Mouse (Mus musculus) heart, postnatal 4 days (tissue): ENCODE results near the gene Gnpda2. TPM values are rescaled to one million over a fixed set of nuclear protein-coding genes. Genes with fewer than 3 reads are reported as not detected.
A peak's percentile ranks its signal among the peaks of the same experiment; 100 is the strongest.

Source experiments
- DNase-seq: peaks from one replicate; pipeline ENCODE4 v3.0.0; 2021
- total RNA-seq, 2 experiments: library from RNA; stranded (reverse); gene quantifications; 2 replicates each; pipeline ENCODE4 v1.2.3; 2021

Gnpda2 gene
- total RNA-seq: 10 to 100 TPM; 14.1 to 15.9 TPM

DNA sequence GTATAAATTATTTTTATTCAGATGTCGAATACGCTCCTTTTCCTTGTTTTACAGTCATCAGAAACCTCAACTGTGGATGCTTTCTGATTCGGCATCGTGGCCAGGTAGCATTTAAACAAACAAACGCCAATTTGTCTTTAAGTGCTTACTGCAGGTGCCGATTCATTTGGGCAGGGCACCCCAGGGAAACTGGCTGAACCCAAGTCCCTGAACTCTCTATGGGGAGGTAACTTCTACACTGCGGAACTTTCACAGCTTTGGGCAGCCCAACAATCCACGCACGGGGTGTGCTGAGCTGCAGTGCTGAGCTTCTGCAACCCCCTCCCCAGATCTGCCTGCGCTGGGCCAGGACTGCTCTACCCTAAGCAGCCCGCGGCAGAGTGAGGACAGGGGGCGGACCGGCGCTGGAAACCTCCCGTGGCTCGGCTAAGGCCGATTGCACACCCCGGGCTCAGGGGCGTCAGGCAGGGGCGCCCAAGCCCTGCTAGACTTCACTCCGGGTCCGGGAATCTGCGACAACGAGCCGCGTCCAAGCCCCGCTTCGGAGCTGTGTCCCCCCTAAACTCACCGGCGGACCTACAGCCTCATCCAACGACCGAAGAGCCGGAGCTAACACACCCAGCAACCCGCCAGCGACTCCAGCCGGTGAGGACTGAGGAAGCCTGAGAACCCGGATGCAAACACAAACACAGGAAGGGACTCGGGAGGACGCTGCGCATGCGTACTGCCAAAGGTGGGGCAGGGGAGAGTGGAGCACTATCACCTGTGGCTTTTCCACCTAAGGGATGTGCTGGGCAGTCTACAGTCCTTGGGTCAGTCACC is at the start of gene Gnpda2:
TSS of gene Gnpda2 (minus strand) at position 701 of the 822 bp plus-strand sequence.
- peak; percentile 88 for DNase-seq

DNA sequence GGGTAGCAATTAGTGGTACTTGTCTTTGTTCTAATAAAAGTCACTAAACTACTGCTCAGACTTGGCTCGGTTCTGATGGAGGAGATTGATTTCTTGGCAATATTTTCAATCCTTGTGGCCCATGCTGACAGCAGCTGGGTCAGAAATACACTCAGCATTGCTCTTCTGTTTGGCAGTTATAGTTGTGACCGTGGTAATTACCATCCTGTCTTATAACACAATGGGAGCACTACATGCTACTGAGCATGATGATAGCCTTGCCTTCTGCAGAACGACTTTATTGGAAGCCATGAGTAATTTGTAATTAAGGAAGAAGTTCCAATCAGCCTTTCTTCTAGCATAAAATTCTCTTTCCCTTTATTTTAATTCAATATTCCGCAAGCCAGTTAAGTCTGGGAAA is 42.6 kb upstream of the Gnpda2 start:
- DNase-seq: no peak

DNA sequence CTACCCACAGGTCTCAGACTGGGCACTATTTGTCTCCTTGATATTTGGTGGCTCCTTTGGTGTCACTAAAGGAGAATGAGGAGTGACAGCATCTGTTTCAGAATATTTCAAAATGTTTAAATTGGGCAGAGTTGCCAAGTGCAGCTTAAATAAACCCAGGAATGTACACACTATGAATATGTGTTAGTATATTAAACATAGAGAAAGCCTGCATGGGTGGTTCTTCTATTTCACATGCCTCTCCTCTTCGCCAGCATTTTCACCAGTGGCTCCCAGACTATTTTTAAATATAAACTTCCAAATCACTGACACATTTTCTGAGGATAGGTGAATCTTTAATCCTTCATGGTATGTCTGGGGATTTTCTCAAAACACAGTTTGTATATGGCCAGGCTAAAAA is 28.8 kb upstream of the Gnpda2 start:
- no peak for DNase-seq

DNA sequence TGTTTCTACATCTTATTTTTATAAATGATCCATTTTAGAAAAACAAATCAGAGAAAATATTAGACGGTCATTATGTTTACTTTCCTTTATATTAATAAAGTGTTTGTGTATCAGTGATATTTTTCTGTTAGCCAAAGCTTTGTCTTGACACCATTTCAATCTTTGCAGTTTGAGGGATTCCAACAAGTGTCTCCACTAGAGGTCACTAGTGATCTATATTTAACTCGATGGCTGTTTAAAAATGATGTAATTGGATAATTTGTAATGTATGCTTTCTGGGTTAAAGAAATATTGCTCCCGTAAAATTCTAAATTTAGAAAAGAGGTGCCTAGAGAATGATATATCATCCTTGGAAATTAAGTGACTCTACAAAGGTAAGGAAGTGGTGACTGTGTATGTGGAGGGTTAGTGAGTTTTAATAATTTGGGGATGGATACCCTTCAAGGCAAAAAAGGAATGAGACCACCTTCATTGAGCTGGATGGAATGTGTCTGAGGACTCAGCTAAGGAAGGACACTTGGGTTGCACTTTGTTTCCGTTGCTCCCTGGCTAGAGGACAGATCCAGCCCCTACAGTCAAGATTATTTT is 21.2 kb upstream of the Gnpda2 start:
- no peak for DNase-seq

DNA sequence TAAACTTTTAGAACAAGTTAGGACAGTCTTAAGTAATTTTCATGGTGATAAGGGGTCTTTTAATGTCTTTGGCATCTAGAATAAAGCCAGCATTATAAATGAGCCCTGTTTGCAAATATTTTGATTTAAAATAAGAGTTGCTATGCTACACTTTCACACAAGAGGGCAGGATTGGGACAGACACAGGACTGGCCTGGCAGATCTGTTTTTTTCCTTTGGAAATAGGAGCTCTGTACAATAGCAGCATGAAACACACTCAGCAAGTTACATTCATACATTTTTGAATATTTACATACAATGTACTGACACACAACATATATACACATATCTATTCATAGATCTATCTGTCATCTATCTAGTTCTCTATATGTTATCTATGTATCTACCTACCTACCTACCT is 8.9 kb upstream of the Gnpda2 start:
- DNase-seq: no peak

DNA sequence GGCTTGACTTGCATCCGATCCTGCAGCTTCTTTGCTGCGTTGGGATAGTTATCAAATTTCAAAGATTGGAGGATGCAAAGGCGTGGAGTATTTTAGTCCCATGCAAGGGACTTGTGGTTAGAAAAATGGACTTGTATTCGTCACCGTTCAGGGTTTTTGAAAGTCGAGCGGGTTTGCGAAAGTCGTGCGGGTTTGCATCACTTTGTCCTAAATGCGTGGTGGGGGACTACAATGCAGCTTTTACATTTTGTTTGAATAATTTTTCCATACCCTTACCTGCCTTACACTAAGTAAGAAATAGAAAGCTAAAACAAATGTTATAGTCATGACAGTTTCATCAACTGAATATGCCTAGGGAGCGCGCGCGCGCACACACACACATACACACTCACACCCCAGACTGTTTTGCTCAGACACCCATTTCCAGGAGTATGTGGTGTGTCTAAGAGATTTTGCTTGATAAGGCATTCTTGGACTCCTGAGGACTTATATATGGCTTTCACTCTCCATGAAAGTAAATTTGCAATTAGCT is 34.7 kb downstream of the Gnpda2 start:
- no peak for DNase-seq

DNA sequence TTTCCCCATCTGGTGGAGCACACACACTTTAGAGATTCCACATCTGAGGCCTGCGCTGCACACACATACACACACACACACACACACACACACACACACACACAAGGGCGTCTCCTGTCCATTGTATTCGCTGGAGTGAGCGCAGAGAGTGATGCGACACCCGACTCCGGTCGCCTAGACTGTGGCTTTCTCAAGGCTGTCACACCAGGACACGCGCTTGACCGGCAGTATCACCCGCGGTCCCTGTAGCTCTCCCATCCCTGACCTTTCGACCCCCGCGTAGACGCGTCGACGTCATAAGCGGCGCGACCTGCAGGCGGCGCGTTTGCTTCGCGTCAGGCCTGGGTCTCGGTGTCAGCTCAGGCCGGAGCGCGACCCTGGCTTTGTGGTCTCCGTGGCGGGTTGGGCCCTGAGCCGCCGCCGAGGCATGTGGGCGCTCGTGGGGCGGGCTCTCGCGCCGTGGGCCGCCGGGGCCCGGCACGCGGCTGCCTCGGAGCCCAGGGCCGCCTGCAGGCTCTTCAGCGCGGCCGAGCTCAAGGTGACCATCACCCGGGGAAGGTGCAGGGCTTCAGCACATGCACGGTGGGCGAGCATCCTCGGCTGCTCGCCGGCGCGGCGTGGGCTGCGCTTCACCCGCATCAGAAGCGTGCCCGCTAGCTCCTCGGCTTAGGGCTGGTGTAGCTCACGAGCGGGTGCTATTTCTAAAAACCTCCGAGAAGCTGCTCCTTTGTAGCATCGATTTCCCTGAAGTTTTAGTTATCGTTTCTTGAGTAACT is 35.3 kb downstream of the Gnpda2 start, which contains the start of gene Guf1:
TSS of gene Guf1 (plus strand) at position 296 of the 776 bp plus-strand sequence.
- peak; percentile 97 for DNase-seq

DNA sequence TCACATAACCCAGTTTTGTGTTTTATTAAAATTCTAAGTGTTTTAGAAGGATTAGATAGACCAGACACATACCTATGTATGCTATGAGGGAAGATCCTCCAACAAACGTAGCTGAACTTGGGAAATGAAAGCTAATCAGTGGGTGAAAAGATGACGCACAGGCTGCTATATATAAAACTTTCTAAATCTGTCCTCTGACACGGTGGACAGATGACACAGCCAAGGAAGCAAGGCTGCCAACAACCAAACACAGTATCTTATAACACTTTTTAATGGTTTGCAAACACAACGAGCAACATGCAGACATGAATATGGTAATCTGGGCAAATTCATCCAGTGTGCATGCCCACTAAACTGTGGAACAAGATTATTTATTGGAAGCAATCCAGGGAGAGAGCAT is 49.7 kb downstream of the Gnpda2 start, which contains the start of gene Yipf7:
TSS of gene Yipf7 (minus strand) at position 160 of the 400 bp plus-strand sequence.
- peak; percentile 33 for DNase-seq

DNA sequence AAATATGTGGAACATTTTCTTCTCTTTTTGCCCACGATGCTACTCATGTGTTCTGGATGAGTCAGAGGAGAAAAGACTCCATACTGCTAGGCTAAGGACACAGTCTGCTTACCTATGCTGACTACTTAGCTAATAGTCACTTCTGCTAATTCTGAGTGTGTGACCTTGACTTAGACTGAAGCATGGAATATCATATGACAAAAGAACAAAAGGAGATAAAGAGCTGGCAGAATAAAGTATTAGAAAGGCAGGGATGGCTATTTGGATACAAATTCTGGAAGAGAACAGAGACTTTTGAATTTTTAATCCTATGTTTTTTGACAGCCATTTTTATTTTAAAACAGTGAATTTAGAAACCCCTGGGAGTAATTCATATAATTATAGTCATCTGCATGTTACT is 50.5 kb downstream of the Gnpda2 start:
- no peak for DNase-seq

DNA sequence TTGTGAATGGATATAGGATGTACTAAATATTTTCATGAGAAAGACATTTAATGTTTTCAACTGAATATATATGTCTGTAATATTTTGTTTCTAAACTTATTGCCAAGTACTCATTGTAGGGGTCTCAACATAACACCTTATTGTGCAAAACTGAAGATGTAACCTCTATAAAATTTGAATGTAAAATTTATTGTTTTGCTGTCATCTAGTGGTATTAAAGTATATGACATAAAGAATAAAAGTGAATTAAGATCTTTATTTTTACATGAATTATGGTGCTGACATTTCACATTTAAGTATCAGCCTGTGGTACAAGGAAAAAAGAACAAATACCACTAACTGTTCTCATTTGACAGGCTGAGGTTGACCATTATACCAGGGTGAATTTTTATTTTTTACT is 68.2 kb downstream of the Gnpda2 start:
- no peak for DNase-seq

Other genes starting within 250 kb of the Gnpda2 start
- gene Yipf7, start 49.7 kb downstream of the Gnpda2 start, total RNA-seq: 100 to 1,000 TPM; 100 to 110 TPM
- 10 to 100 TPM; 30.3 to 33.2 TPM for gene Guf1, start 35.4 kb downstream of the Gnpda2 start, total RNA-seq